In the genomic region with DNA sequence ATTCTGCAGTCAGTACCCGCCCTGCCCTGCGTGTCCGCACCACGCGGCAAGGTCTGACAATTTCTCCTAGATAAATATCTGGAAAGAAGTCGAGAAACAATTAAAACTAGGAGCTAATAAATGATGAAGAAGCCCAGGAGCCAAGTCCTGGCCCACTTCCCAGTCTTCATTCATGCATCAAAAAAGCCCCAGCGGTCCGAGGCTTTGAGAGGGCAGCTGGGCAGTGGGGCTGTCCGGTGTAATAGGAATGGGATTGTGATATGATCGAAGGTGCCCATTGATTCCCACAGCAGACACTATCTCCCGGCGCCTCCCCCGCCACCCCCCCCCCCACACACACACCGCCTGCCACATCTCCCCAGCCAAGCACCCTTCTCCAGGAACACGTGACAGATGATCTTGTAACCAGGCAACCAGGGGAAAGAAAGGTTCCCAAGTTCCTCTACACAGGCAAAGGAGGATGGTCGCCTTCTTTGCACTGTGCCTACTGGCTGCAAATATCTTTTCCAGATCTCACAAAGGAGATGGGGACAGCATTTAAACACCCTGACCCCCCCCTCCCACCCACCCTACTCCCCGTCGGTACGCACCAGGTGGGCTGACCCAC, we compare ENCODE assay signal across 11 mouse cellular contexts.
A peak's percentile ranks its signal among the peaks of the same experiment; 100 is the strongest.
DNase-seq lines count a peak whose midpoint lies in the region; ATAC-seq and TF ChIP-seq lines count a peak whose summit lies in the region.
"Had no signal": no experiment of that assay in that cellular context is flagged by ENCODE, and none has a peak within 500 bp of the region (broad histone marks: within the 10 kb centered on the region; RNA-seq: fewer than 3 reads in every experiment).

No protein-coding gene starts in this region.

- H3K9me3 ChIP-seq in forebrain, embryonic 13.5 days (replicated peaks) = no peaks in the 10 kb centered on the region
- H3K9me3 ChIP-seq in kidney, embryonic 14.5 days (ENCODE audit: control insufficient read depth, low read length) = no peaks in the 10 kb centered on the region
- no peaks in the 10 kb centered on the region for H3K9me3 ChIP-seq in intestine, postnatal 0 days (ENCODE audit: control insufficient read depth)
- H3K9me3 ChIP-seq: embryonic facial prominence, embryonic 12.5 days; heart, embryonic 10.5 days had no signal

- WGBS in forebrain, embryonic 13.5 days = 21% methylated on average over 19 of the region's 19 CpGs
- 59% methylated on average over 19 of the region's 19 CpGs for WGBS in kidney, embryonic 14.5 days
- 12% methylated on average over 19 of the region's 19 CpGs for WGBS in olfactory bulb, adult 2 months
- 65% methylated on average over 19 of the region's 19 CpGs for WGBS in intestine, postnatal 0 days

- ATAC-seq in forebrain, embryonic 13.5 days = peak; percentile 77
- ATAC-seq in kidney, embryonic 14.5 days (ENCODE audit: low FRiP score, low TSS enrichment) = 0 out of 2 replicates have a peak, but pooled peaks have one; percentile 12
- no peak for ATAC-seq in intestine, postnatal 0 days

- intact Hi-C loops in left cerebral cortex, postnatal 14 days (cut with DNase I) = loop anchor here (5.0 kb wide), 1 partner anchor 62 kb away; no protein-coding TSS in a partner anchor
- intact Hi-C loops in heart, postnatal 25 days (cut with DNase I) = no loop called here

- H3K4me2 ChIP-seq in forebrain, embryonic 13.5 days = peak overlapping the region; percentile 44
- H3K4me2 ChIP-seq in kidney, embryonic 14.5 days (replicated peaks; ENCODE audit: low read depth, low read length) = no peak overlapping the region
- H3K4me2 ChIP-seq in intestine, postnatal 0 days (replicated peaks; ENCODE audit: low read depth) = no peak overlapping the region
- H3K4me2 ChIP-seq: embryonic facial prominence, embryonic 12.5 days had no signal

- peak overlapping the region; percentile 69 for H3K27ac ChIP-seq in forebrain, embryonic 13.5 days
- H3K27ac ChIP-seq in kidney, embryonic 14.5 days (ENCODE audit: low read depth, low read length) = no peak overlapping the region
- H3K27ac ChIP-seq in olfactory bulb, adult 2 months (ENCODE audit: insufficient read depth, low read depth, low read length) = peak overlapping the region; percentile 12; the same call in 1 of the 2 replicates
- H3K27ac ChIP-seq in intestine, postnatal 0 days (ENCODE audit: low read depth, low read length) = no peak overlapping the region
- H3K27ac ChIP-seq: embryonic facial prominence, embryonic 12.5 days; heart, embryonic 10.5 days had no signal

- H3K27me3 ChIP-seq in forebrain, embryonic 13.5 days = no peaks in the 10 kb centered on the region
- H3K27me3 ChIP-seq in kidney, embryonic 14.5 days (ENCODE audit: control insufficient read depth, insufficient read depth, low read length) = no peaks in the 10 kb centered on the region
- no peaks in the 10 kb centered on the region for H3K27me3 ChIP-seq in intestine, postnatal 0 days (replicated peaks; ENCODE audit: control insufficient read depth, insufficient read depth, low read length)
- H3K27me3 ChIP-seq: embryonic facial prominence, embryonic 12.5 days had no signal

- DNase-seq in left cerebral cortex, postnatal 14 days (ENCODE audit: low spot score in 2 of 2) = peak; percentile 49 to 50
- no peak for DNase-seq in left cerebral cortex, adult 18-20 months (ENCODE audit: low spot score in 2 of 2)
- no peak for DNase-seq in heart, postnatal 25 days (ENCODE audit: low spot score)
- no peak for DNase-seq in gastrocnemius, adult 8-10 months (ENCODE audit: low spot score in 2 of 2)
- DNase-seq: adrenal gland, postnatal 25 days had no signal

- no peak overlapping the region for H3K4me3 ChIP-seq in forebrain, embryonic 13.5 days
- H3K4me3 ChIP-seq in kidney, embryonic 14.5 days (ENCODE audit: low read length) = no peak overlapping the region
- peak overlapping the region; percentile 13; the same call in 1 of the 2 replicates for H3K4me3 ChIP-seq in olfactory bulb, adult 2 months (ENCODE audit: insufficient read depth, low read depth, low read length)
- no peak overlapping the region for H3K4me3 ChIP-seq in intestine, postnatal 0 days (ENCODE audit: low read depth, low read length)
- H3K4me3 ChIP-seq: embryonic facial prominence, embryonic 12.5 days; heart, embryonic 10.5 days had no signal

- TF ChIP-seq CTCF in olfactory bulb, adult 2 months (IDR thresholded peaks at IDR 0.05; ENCODE audit: insufficient read depth, low read depth, low read length) = no peak
- no peak for TF ChIP-seq CTCF in intestine, postnatal 0 days (IDR thresholded peaks at IDR 0.05; ENCODE audit: low read depth)

- no peak for TF ChIP-seq POLR2A in olfactory bulb, adult 2 months (IDR thresholded peaks at IDR 0.05; ENCODE audit: insufficient read depth, low read depth, low read length)

- H3K9ac ChIP-seq in forebrain, embryonic 13.5 days = peak overlapping the region; percentile 37; the same call in 1 of the 2 replicates
- no peak overlapping the region for H3K9ac ChIP-seq in kidney, embryonic 14.5 days (ENCODE audit: low read depth, low read length)
- H3K9ac ChIP-seq in intestine, postnatal 0 days (ENCODE audit: low read depth, low read length) = no peak overlapping the region
- H3K9ac ChIP-seq: embryonic facial prominence, embryonic 12.5 days had no signal

- peaks cover 95% of the 10 kb centered on the region for H3K4me1 ChIP-seq in forebrain, embryonic 13.5 days
- peaks cover 24% of the 10 kb centered on the region for H3K4me1 ChIP-seq in kidney, embryonic 14.5 days (ENCODE audit: control insufficient read depth, insufficient read depth, low read length)
- peaks cover 65% of the 10 kb centered on the region for H3K4me1 ChIP-seq in olfactory bulb, adult 2 months (ENCODE audit: control insufficient read depth, insufficient read depth, low read length)
- H3K4me1 ChIP-seq in intestine, postnatal 0 days (replicated peaks; ENCODE audit: control insufficient read depth, insufficient read depth, low read length) = no peaks in the 10 kb centered on the region

- no peaks in the 10 kb centered on the region for H3K36me3 ChIP-seq in forebrain, embryonic 13.5 days (ENCODE audit: poor library complexity, severe bottlenecking)
- no peaks in the 10 kb centered on the region for H3K36me3 ChIP-seq in kidney, embryonic 14.5 days (ENCODE audit: control insufficient read depth, insufficient read depth, low read length)
- H3K36me3 ChIP-seq in intestine, postnatal 0 days (ENCODE audit: control insufficient read depth, insufficient read depth) = no peaks in the 10 kb centered on the region
- H3K36me3 ChIP-seq: embryonic facial prominence, embryonic 12.5 days; heart, embryonic 10.5 days had no signal

Comparison
In these comparisons a context has a peak if more than half of its experiments do, and no peak if none do; other contexts are left out.
1. DNase-seq: peak in left cerebral cortex, postnatal 14 days (2 of 2); none in left cerebral cortex, adult 18-20 months (0 of 2), heart, postnatal 25 days (single experiment) and gastrocnemius, adult 8-10 months (0 of 2).
2. H3K27ac ChIP-seq: peak in forebrain, embryonic 13.5 days (single experiment) and olfactory bulb, adult 2 months (single experiment); none in kidney, embryonic 14.5 days (single experiment) and intestine, postnatal 0 days (single experiment).